Mouse (Mus musculus) regulatory T cell (primary cell): ENCODE data around the gene Ppp6r2.

Source experiments
- in situ Hi-C: fragments of 300-600 bp; cut with MboI, MseI; formaldehyde crosslinking; loops from one replicate; pipeline ENCODE4 v1.15.1; 2025; ENCODE audit warnings: high pct_unique_total_duplicates

The Ppp6r2 gene

GRCm38 (mm10) chr15:89255330-89255729 is 44.0 kb downstream of the Ppp6r2 start:
- in situ Hi-C loops: loop anchor here (25.0 kb wide), 1 partner anchor 682 kb away; no protein-coding TSS in a partner anchor

DNA sequence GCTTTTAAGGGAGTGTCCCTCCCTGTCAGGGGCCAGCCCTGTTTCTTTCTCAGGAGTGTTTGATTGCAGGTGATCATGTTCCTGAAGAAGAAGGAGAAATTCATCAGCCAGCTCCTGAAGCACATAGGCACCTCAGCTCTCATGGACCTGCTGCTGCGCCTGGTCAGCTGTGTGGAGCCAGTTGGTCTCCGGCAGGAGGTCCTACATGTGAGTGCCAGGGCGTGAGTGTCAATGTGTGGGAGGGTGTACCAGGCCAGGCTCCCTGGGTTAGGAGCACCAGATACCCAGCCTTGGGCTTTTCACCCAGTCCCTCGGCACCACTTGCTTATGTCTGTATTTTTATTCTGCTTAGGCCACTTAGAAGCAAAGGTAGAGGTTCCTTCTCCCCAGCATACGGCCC is 47.6 kb downstream of the Ppp6r2 start:
- in situ Hi-C loops: loop anchor here (25.0 kb wide), 1 partner anchor 678 kb away; no protein-coding TSS in a partner anchor

- in situ Hi-C loops: loop anchor here (25.0 kb wide), 1 partner anchor 673 kb away; no protein-coding TSS in a partner anchor
Observed at GRCm38 (mm10) chr15:89264485-89264884, 53.1 kb downstream of the Ppp6r2 start.

- in situ Hi-C loops: no loop called here
Observed at GRCm38 (mm10) chr15:89275497-89275896, 64.1 kb downstream of the Ppp6r2 start.

DNA sequence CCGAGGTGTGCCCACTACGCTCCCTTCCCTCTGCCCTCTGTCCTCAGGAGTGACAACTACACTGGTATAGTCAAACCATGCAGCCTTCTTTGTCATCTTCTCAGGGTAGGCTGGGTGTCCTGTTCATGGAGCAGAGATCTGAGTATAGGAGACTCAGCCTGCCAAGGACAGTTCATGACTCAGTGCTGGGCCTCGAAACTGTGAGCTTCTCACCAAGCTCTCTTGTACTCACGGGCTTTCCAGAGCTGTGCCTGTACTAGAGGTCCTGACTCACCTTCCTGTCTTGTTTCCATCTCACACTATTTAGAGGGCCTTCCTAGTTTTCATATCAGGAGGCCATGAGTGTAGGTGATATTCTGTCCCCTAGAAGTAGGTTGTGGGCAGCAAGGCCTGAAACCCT is 66.0 kb downstream of the Ppp6r2 start:
- in situ Hi-C loops: no loop called here

DNA sequence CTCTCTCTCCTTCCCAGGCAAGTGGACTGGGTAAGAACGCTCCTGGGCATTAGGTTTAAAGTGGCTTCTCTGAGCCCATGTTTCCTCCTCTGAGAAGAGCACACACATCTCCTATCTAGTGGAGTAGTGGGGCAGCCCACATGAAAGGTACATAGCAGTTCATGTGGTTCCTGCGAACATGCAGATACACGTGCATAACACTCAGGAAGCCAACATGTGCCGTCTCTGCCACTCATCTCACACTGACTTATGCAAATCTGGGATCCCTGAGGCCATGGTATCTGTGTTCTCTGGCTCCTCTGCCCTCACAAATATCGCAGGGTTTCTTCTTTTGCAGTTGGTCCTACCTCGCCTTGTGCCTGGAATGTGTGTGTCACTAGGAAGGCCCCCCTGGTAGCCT is 71.2 kb downstream of the Ppp6r2 start:
- in situ Hi-C loops: no loop called here

- in situ Hi-C loops: no loop called here
Observed at GRCm38 (mm10) chr15:89284094-89284493, 72.7 kb downstream of the Ppp6r2 start.

- in situ Hi-C loops: no loop called here
Observed at GRCm38 (mm10) chr15:89285004-89285403, 73.7 kb downstream of the Ppp6r2 start.

- in situ Hi-C loops: no loop called here
Observed at GRCm38 (mm10) chr15:89285478-89285877, 74.1 kb downstream of the Ppp6r2 start.

GRCm38 (mm10) chr15:89286114-89286513 is 74.8 kb downstream of the Ppp6r2 start:
- in situ Hi-C loops: no loop called here

DNA sequence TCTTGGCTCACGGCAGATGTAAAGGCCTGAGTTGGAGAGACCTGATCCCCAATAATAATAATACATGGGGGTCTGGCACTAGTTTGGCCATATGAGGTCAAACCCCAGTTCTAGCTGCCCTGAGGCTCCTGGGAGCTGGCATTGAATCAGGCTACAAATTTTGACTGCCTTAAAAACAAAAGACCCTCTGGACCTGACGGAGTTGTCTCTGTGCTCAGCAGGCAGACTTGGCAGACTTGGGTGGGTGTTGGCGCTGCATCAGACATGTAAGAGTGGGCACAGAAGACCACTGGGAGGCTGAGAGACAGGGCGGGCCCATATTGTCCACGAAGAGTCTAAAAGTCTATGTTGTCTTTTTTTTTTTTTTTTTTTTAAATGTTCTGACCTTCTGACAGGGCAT is 75.2 kb downstream of the Ppp6r2 start:
- in situ Hi-C loops: no loop called here

- in situ Hi-C loops: no loop called here
Observed at GRCm38 (mm10) chr15:89288227-89288767, 76.9 kb downstream of the Ppp6r2 start.

- in situ Hi-C loops: no loop called here
Observed at GRCm38 (mm10) chr15:89289455-89289854, 78.1 kb downstream of the Ppp6r2 start.

- in situ Hi-C loops: no loop called here
Observed at GRCm38 (mm10) chr15:89291521-89291920, 80.2 kb downstream of the Ppp6r2 start.

DNA sequence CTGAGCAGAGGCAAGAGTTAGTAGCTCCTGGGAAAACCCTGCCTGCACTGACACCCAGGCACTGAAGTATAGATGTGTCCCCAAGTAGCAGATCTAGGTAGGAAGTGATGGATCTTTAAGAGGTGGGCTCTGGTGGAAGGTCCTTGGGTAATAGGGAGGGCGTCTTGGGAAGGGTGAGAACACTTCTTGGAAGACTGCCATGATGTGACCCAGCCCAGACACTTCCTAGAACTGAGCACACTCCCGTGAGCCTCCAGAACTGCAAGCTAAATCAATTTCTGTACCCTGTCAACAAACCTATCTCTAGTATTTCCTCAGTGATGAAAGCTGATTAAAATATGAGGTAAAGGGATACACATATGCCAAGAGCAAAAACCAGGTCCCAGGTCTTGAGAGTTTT is 81.4 kb downstream of the Ppp6r2 start:
- in situ Hi-C loops: no loop called here

DNA sequence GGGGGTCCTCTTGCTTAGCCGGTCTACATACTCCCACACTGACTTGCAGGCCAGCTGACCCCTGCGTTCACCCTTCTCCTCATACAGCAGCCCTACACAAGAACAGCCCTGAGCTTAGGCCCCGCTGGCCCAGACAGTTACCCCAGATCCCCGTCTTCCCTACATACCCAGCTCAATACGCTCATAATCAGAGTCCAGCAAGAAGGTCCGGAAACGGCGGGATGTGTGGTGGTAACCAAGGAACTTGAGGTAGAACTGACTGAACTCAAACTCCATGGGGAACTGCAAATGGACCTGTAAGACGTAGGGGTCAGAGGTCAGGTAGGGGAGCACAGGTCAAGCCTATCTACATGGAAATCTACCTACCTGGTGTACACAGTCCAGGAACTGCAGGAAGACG is 82.4 kb downstream of the Ppp6r2 start:
- in situ Hi-C loops: no loop called here

DNA sequence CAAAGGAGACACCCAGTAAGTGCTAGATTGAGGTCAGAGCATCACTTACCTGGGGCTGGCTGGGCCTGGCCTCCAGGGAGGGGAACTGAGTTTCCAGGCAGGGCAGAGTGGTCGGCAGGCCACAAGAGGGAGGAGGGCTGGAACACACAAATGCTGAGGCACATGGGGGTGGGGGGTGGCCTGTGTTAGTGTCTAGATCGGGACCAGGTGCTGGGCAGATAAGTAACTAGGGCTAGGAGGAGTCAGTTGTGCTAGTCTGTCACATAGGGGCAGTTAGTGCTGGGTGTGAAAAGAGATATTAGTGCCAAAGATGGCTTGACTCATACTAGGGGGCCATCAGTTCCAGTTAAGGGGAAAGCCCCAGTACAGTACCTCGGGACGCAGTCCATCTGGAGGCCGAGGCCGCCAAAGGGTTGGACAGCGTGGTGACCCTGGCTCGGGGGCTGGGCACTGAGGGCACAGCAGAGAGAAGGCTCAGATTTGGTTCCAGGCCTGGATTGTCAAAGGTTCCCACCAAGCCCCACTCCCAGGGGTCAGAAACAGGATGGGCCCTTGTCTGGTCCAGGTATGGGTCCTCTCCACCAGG is 84.3 kb downstream of the Ppp6r2 start:
- in situ Hi-C loops: no loop called here

DNA sequence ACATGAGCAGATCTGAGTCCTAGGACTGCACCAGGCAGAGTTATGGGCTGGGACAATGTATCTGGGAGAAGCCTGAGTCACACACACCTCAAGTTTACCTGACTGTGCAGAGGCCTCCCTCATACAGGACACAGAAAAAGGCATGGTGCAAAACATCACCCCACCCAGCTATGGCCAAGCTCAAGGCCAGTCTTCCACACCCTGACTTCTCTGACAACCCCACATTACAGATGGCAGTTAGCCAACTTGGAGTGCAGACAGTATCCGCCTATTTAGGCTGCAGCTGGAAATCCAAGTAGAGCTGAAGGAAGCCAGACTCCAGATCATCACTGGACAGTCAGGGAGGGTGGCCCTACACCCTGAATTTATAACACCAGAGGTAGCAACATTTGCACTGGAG is 85.1 kb downstream of the Ppp6r2 start:
- in situ Hi-C loops: no loop called here

- in situ Hi-C loops: no loop called here
Observed at GRCm38 (mm10) chr15:89297695-89298094, 86.3 kb downstream of the Ppp6r2 start.

GRCm38 (mm10) chr15:89300180-89300579 is 88.8 kb downstream of the Ppp6r2 start:
- in situ Hi-C loops: no loop called here

DNA sequence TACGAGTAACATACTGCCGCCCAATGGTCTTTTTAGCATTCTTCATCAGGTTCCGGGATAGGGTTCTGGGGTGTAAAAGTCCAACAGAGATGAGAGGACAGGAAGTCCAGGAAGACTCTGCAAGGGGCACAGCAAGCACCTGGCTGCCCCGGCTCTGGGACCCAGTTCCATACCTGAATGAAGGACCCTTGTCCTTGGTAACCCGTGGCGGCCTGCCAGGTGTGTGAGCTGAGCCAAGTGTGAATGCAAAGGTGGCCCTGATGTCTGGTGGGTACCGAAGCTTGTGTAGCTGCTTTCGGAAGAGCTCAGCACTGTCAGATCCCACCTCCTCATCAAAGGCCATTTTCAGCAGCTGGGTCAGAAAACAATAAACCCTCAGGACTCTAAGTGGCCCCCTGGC is 89.2 kb downstream of the Ppp6r2 start:
- in situ Hi-C loops: no loop called here

DNA sequence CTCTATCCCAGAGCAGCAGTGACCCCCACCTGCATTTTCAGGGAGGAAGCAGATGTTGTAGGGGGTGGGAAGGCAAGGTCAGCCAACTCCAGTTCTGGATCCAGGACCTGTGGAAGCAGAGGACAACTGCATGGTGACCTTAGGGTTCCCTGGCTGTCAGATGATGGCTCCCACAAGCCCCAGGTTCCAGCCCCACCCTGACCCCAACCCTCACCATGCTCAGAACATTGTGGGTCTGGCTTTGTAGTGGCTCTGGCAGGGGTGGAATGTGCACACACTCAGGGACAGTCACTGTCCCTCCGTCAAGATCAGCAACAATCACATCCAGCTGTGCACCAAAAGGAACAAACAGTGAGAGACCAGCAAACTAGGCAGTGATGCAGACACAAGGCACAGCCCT is 94.6 kb downstream of the Ppp6r2 start:
- in situ Hi-C loops: no loop called here

DNA sequence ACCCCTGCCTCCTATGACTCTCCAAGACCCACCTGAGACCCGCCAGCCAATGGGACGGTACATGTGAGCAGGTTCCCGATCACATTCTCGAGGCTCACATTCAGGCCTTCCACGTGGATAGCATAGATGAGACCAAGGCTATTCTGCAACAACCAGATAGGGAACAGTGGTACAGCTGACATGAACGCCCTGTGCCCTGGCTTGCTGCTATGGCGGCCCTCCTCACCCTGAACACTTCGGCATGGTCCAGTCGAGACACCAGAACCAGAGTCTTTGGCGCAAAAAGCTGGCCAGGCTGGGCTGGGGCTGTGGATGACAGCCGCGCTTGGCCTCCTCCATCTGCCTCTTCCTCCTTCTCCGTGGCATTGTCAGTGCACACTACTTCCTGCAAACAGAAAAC is 96.1 kb downstream of the Ppp6r2 start:
- in situ Hi-C loops: no loop called here
